In genomic region chr10:8886528-8886854, GRCm38 (mm10) we compare ENCODE assay signal across 8 mouse cellular contexts. TPM values are rescaled to one million over a fixed set of nuclear protein-coding genes. Genes with fewer than 3 reads are reported as not detected.
DNase-seq lines count a peak whose midpoint lies in the region; ATAC-seq and TF ChIP-seq lines count a peak whose summit lies in the region.

No protein-coding gene starts in this region.

- H3K27me3 ChIP-seq in kidney, postnatal 0 days (ENCODE audit: insufficient read depth, low read length), result no peaks in the 10 kb centered on the region
- H3K27me3 ChIP-seq in embryonic facial prominence, embryonic 15.5 days, result no peaks in the 10 kb centered on the region
- no peaks in the 10 kb centered on the region for H3K27me3 ChIP-seq in intestine, embryonic 16.5 days (replicated peaks; ENCODE audit: control insufficient read depth, insufficient read depth, low read length)
- H3K27me3 ChIP-seq in myocyte (ENCODE audit: control insufficient read depth, insufficient read depth, insufficient read length), result peaks cover 8% of the 10 kb centered on the region

- TF ChIP-seq POLR2A in myocyte (IDR thresholded peaks at IDR 0.05; ENCODE audit: insufficient read length, low read depth), result no peak

- H3K9ac ChIP-seq in kidney, postnatal 0 days (ENCODE audit: low read depth, low read length), result peak overlapping the region; percentile 84
- H3K9ac ChIP-seq in embryonic facial prominence, embryonic 15.5 days, result peak overlapping the region; percentile 79
- H3K9ac ChIP-seq in intestine, embryonic 16.5 days (ENCODE audit: low read depth, low read length), result peak overlapping the region; percentile 84

- no peak for TF ChIP-seq CTCF in kidney, postnatal 0 days (IDR thresholded peaks at IDR 0.05; ENCODE audit: low read depth)

- H3ac ChIP-seq in myocyte (ENCODE audit: control insufficient read depth, insufficient read length), result peak overlapping the region; percentile 29

- peak overlapping the region; percentile 74 for H3K4me3 ChIP-seq in kidney, postnatal 0 days (replicated peaks; ENCODE audit: low read depth, low read length)
- H3K4me3 ChIP-seq in embryonic facial prominence, embryonic 15.5 days (replicated peaks), result peak overlapping the region; percentile 92
- H3K4me3 ChIP-seq in intestine, embryonic 16.5 days (ENCODE audit: low read length), result peak overlapping the region; percentile 83
- peak overlapping the region; percentile 11 for H3K4me3 ChIP-seq in myocyte

- H3K4me1 ChIP-seq in kidney, postnatal 0 days (replicated peaks; ENCODE audit: insufficient read depth, low read length), result peaks cover 12% of the 10 kb centered on the region; the same call in 1 of the 2 replicates
- H3K4me1 ChIP-seq in embryonic facial prominence, embryonic 15.5 days, result peaks cover 26% of the 10 kb centered on the region
- H3K4me1 ChIP-seq in intestine, embryonic 16.5 days (ENCODE audit: control insufficient read depth, insufficient read depth, low read length), result peaks cover 18% of the 10 kb centered on the region

- H3K9me3 ChIP-seq in kidney, postnatal 0 days (replicated peaks; ENCODE audit: low read length), result no peaks in the 10 kb centered on the region
- no peaks in the 10 kb centered on the region for H3K9me3 ChIP-seq in embryonic facial prominence, embryonic 15.5 days (replicated peaks)
- no peaks in the 10 kb centered on the region for H3K9me3 ChIP-seq in intestine, embryonic 16.5 days (ENCODE audit: control insufficient read depth, low read length)

- H3K27ac ChIP-seq in kidney, postnatal 0 days, result peak overlapping the region; percentile 98
- H3K27ac ChIP-seq in embryonic facial prominence, embryonic 15.5 days (replicated peaks), result peak overlapping the region; percentile 94
- peak overlapping the region; percentile 99 for H3K27ac ChIP-seq in intestine, embryonic 16.5 days (ENCODE audit: low read length)

- under 1% methylated on average over 14 of the region's 14 CpGs for WGBS in kidney, postnatal 0 days
- WGBS in embryonic facial prominence, embryonic 15.5 days, result 1% methylated on average over 14 of the region's 14 CpGs
- WGBS in intestine, embryonic 16.5 days, result under 1% methylated on average over 14 of the region's 14 CpGs

- no peak; the same call in 1 of the 2 replicates for ATAC-seq in kidney, postnatal 0 days (replicated peaks; ENCODE audit: low FRiP score, low read depth)
- ATAC-seq in embryonic facial prominence, embryonic 15.5 days (ENCODE audit: insufficient number of reproducible peaks, low FRiP score, low TSS enrichment, low read depth), result no peak
- ATAC-seq in intestine, embryonic 16.5 days, result no peak
- ATAC-seq in cerebellum, adult (ENCODE audit: insufficient number of reproducible peaks, low FRiP score, low TSS enrichment), result no peak

- DNase-seq in kidney, postnatal 0 days (ENCODE audit: low spot score), result no peak
- no peak for DNase-seq in kidney, adult 11 months
- no peak for DNase-seq in gastrocnemius, postnatal 25 days
- no peak for DNase-seq in frontal cortex, postnatal 14 days (ENCODE audit: low spot score in 2 of 2)

- peak overlapping the region; percentile 74 for H3K4me2 ChIP-seq in kidney, postnatal 0 days (ENCODE audit: low read length)
- peak overlapping the region; percentile 66 for H3K4me2 ChIP-seq in embryonic facial prominence, embryonic 15.5 days (replicated peaks)
- H3K4me2 ChIP-seq in intestine, embryonic 16.5 days (ENCODE audit: low read depth, low read length), result peak overlapping the region; percentile 82
- H3K4me2 ChIP-seq in myocyte (ENCODE audit: low read depth), result peak overlapping the region; percentile 68

- H3K79me2 ChIP-seq in myocyte (ENCODE audit: control insufficient read depth, insufficient read depth), result no peaks in the 10 kb centered on the region

- no peaks in the 10 kb centered on the region for H3K36me3 ChIP-seq in kidney, postnatal 0 days (ENCODE audit: insufficient read depth, low read length)
- H3K36me3 ChIP-seq in embryonic facial prominence, embryonic 15.5 days, result no peaks in the 10 kb centered on the region
- H3K36me3 ChIP-seq in intestine, embryonic 16.5 days (ENCODE audit: control insufficient read depth, insufficient read depth, low read length), result no peaks in the 10 kb centered on the region
- no peaks in the 10 kb centered on the region for H3K36me3 ChIP-seq in myocyte (ENCODE audit: control insufficient read depth, insufficient read depth)

TF ChIP-seq in myocyte, 11 proteins besides CTCF, POLR2A, EP300 and RAD21:
- TF ChIP-seq USF1 (IDR thresholded peaks at IDR 0.05; ENCODE audit: low read depth), result no peak
- no peak for TF ChIP-seq MYOG (IDR thresholded peaks at IDR 0.05; ENCODE audit: control insufficient read depth in 1 of 3, insufficient read depth in 1 of 3, insufficient read length in 2 of 3, low read depth in 2 of 3)
- no peak for TF ChIP-seq TCF12 (IDR thresholded peaks at IDR 0.05; ENCODE audit: insufficient read depth, poor library complexity, severe bottlenecking)

RNA-seq across cellular contexts. Expression of gene Sash1, which starts 0.6 kb away (rescaled TPM):
- 5.5 and 5.9 TPM in 2 replicates for polyA plus RNA-seq in kidney, postnatal 0 days (2015; fragmentation: Nextera tagmentation; extraction: Ambion mirVana)
- 5.7 and 8.5 TPM in 2 replicates for polyA plus RNA-seq in embryonic facial prominence, embryonic 15.5 days (2015; fragmentation: Nextera tagmentation; extraction: Ambion mirVana)
- 2.3 and 2.8 TPM in 2 replicates for polyA plus RNA-seq in intestine, embryonic 16.5 days (2015; fragmentation: Nextera tagmentation; extraction: Ambion mirVana)
- polyA plus RNA-seq in myocyte (2012; fragmentation: generic; extraction: Trizol), result 1.9 TPM
- total RNA-seq in gastrocnemius, postnatal 25 days (2021), result 10 to 100 TPM; 13.4 to 16.9 TPM

Comparison
In these comparisons a context has a peak if more than half of its experiments do, and no peak if none do; other contexts are left out.
1. H3K4me3 ChIP-seq: peak in every context shown above with its lines; median percentile 92 in embryonic facial prominence, embryonic 15.5 days; 83 in intestine, embryonic 16.5 days; 74 in kidney, postnatal 0 days; 11 in myocyte.